Comparison of ENCODE assay signal across 9 mouse cellular contexts in the genomic region with DNA sequence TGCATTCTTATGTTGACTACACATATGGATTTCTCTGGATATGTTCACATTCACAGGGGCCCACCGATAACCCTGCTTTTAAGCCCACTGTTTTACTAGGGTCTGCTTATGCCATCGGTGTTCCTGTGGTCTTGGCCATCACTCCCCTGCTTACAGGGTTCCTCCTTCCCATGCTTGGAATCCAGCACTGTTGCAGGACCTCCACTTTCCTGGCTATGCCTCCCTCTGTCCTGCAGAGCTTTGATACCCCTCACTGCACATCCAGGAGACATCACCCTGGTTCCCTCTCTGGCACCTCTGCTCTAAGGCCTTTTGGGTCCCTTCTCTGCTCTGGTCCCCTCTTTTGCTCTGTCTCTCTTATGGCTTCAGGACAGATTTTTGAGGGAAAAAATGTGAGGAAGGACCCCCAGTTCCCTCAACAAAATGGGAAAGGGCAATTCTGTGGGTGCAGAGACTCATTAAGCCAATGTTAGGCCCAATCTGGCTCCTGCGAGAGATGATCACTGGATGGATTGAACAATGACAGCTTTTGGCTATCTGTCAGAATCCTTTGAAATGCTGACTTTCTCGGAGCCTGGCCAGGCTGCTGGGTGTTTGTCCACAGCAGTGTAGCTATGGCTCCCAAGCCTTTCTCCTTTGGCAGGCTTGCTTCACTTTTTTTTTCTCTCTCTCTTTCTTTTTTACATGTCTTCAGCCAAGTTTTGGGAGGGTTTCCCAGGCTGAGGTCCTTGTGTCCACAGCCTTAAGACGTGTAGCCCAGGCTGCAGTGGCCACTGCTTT. TPM values are rescaled to one million over a fixed set of nuclear protein-coding genes. Genes with fewer than 3 reads are reported as not detected.
DNase-seq lines count a peak whose midpoint lies in the region; ATAC-seq and TF ChIP-seq lines count a peak whose summit lies in the region.
"Had no signal": no experiment of that assay in that cellular context is flagged by ENCODE, and none has a peak within 500 bp of the region (broad histone marks: within the 10 kb centered on the region; RNA-seq: fewer than 3 reads in every experiment).

A gene (plus strand): TSS at position 706 of the 780 bp plus-strand sequence.

- H3K4me2 ChIP-seq in hindbrain, postnatal 0 days (ENCODE audit: low read depth, low read length), result no peak within 1 kb of the TSS
- H3K4me2 ChIP-seq in hindbrain, embryonic 14.5 days (replicated peaks), result no peak within 1 kb of the TSS
- no peak within 1 kb of the TSS for H3K4me2 ChIP-seq in lung, embryonic 14.5 days
- H3K4me2 ChIP-seq: neural tube, embryonic 13.5 days had no signal

- no peaks in the 10 kb centered on the region for H3K4me1 ChIP-seq in hindbrain, postnatal 0 days (ENCODE audit: insufficient read depth, low read length)
- no peaks in the 10 kb centered on the region for H3K4me1 ChIP-seq in hindbrain, embryonic 14.5 days (replicated peaks; ENCODE audit: control insufficient read depth, insufficient read depth, low read length)
- no peaks in the 10 kb centered on the region for H3K4me1 ChIP-seq in lung, embryonic 14.5 days (ENCODE audit: insufficient read depth)
- H3K4me1 ChIP-seq: neural tube, embryonic 13.5 days had no signal

- no peak within 1 kb of the TSS for H3K9ac ChIP-seq in hindbrain, postnatal 0 days (replicated peaks; ENCODE audit: low read length)
- no peak within 1 kb of the TSS for H3K9ac ChIP-seq in hindbrain, embryonic 14.5 days
- H3K9ac ChIP-seq in lung, embryonic 14.5 days, result no peak within 1 kb of the TSS
- H3K9ac ChIP-seq: neural tube, embryonic 13.5 days had no signal

- H3K27ac ChIP-seq in hindbrain, postnatal 0 days, result peak within 1 kb of the TSS; percentile 37
- no peak within 1 kb of the TSS for H3K27ac ChIP-seq in hindbrain, embryonic 14.5 days
- no peak within 1 kb of the TSS for H3K27ac ChIP-seq in lung, embryonic 14.5 days (ENCODE audit: low read depth)
- H3K27ac ChIP-seq: neural tube, embryonic 13.5 days had no signal

- no peak within 1 kb of the TSS for H3K4me3 ChIP-seq in hindbrain, postnatal 0 days (ENCODE audit: low read length)
- H3K4me3 ChIP-seq in hindbrain, embryonic 14.5 days (replicated peaks; ENCODE audit: low read length), result no peak within 1 kb of the TSS
- no peak within 1 kb of the TSS for H3K4me3 ChIP-seq in lung, embryonic 14.5 days (ENCODE audit: low read depth, low read length)
- H3K4me3 ChIP-seq: neural tube, embryonic 13.5 days had no signal

- WGBS in hindbrain, postnatal 0 days, result 65% methylated on average over 5 of the region's 5 CpGs
- 76% methylated on average over 5 of the region's 5 CpGs for WGBS in hindbrain, embryonic 14.5 days
- WGBS in lung, embryonic 14.5 days, result 68% methylated on average over 5 of the region's 5 CpGs

- DNase-seq in hindbrain, postnatal 0 days (ENCODE audit: low spot score), result peak; percentile 60
- no peak for DNase-seq in hindbrain, embryonic 14.5 days (ENCODE audit: low spot score)
- peak; percentile 64 for DNase-seq in adrenal gland, postnatal 10 days
- peak; percentile 76 to 81 for DNase-seq in heart, adult 9 months (ENCODE audit: low spot score in 2 of 2)
- DNase-seq in lung, embryonic 14.5 days, result peak; percentile 53
- no peak for DNase-seq in frontal cortex, postnatal 25 days (ENCODE audit: low spot score in 2 of 2)
- no peak for DNase-seq in frontal cortex, postnatal 14 days (ENCODE audit: low spot score in 2 of 2)
- no peak for DNase-seq in embryo, embryonic 10 days (ENCODE audit: low spot score)

- no peaks in the 10 kb centered on the region for H3K27me3 ChIP-seq in hindbrain, postnatal 0 days (ENCODE audit: insufficient read depth, low read length)
- no peaks in the 10 kb centered on the region for H3K27me3 ChIP-seq in hindbrain, embryonic 14.5 days (ENCODE audit: control insufficient read depth, insufficient read depth, low read length)
- H3K27me3 ChIP-seq in lung, embryonic 14.5 days (ENCODE audit: insufficient read depth, low read length), result no peaks in the 10 kb centered on the region
- H3K27me3 ChIP-seq: neural tube, embryonic 13.5 days had no signal

- no peak for ATAC-seq in hindbrain, postnatal 0 days
- ATAC-seq in hindbrain, embryonic 14.5 days (ENCODE audit: low FRiP score), result no peak
- ATAC-seq in lung, embryonic 14.5 days (ENCODE audit: insufficient read depth), result peak; percentile 26; the same call in 1 of the 2 replicates

- no peaks in the 10 kb centered on the region for H3K9me3 ChIP-seq in hindbrain, postnatal 0 days (ENCODE audit: low read length)
- H3K9me3 ChIP-seq in hindbrain, embryonic 14.5 days (ENCODE audit: control insufficient read depth, low read length), result no peaks in the 10 kb centered on the region
- H3K9me3 ChIP-seq in lung, embryonic 14.5 days (ENCODE audit: low read depth, low read length), result peaks cover 4% of the 10 kb centered on the region; the same call in 1 of the 2 replicates
- H3K9me3 ChIP-seq: neural tube, embryonic 13.5 days had no signal

- no peaks in the 10 kb centered on the region for H3K36me3 ChIP-seq in hindbrain, postnatal 0 days (ENCODE audit: insufficient read depth, low read length)
- H3K36me3 ChIP-seq in hindbrain, embryonic 14.5 days (replicated peaks; ENCODE audit: control insufficient read depth, insufficient read depth), result no peaks in the 10 kb centered on the region
- H3K36me3 ChIP-seq in lung, embryonic 14.5 days (ENCODE audit: insufficient read depth), result no peaks in the 10 kb centered on the region

- TF ChIP-seq CTCF in hindbrain, postnatal 0 days (IDR thresholded peaks at IDR 0.05; ENCODE audit: low read depth), result no peak
- TF ChIP-seq CTCF in lung, embryonic 14.5 days (IDR thresholded peaks at IDR 0.05; ENCODE audit: low read depth), result no peak

RNA-seq across cellular contexts. Expression of the gene that starts here (rescaled TPM):
- 3.8 and 5.8 TPM in 2 replicates for total RNA-seq in hindbrain, postnatal 0 days (2014; rRNA removed)
- polyA plus RNA-seq in hindbrain, postnatal 0 days (2015; fragmentation: Nextera tagmentation; extraction: Ambion mirVana), result 5.6 and 6.9 TPM in 2 replicates
- polyA plus RNA-seq in hindbrain, embryonic 14.5 days (2014; fragmentation: Nextera tagmentation; extraction: Ambion mirVana), result 0.60 and 0.64 TPM in 2 replicates
- 10 to 100 TPM; 51.8 to 56.9 TPM for total RNA-seq in adrenal gland, postnatal 10 days (2021)
- polyA plus RNA-seq in lung, embryonic 14.5 days (2014; fragmentation: Nextera tagmentation; extraction: Ambion mirVana), result not detected in 2 replicates

Comparison
In these comparisons a context has a peak if more than half of its experiments do, and no peak if none do; other contexts are left out.
1. DNase-seq: peak in hindbrain, postnatal 0 days (single experiment), adrenal gland, postnatal 10 days (single experiment) and heart, adult 9 months (2 of 2); none in hindbrain, embryonic 14.5 days (single experiment), frontal cortex, postnatal 25 days (0 of 2), frontal cortex, postnatal 14 days (0 of 2) and embryo, embryonic 10 days (single experiment).
2. Peak in DNase-seq and ATAC-seq in lung, embryonic 14.5 days; RNA of the gene not detected or under 1 TPM.